Mouse (Mus musculus) CH12.LX (cell line): Measurements from ENCODE around the gene Csnk1g1.

ENCODE experiments used
- CHD2 ChIP-seq: IDR thresholded peaks from 2 replicates; pipeline ENCODE4 v1.6.1; 2011; ENCODE audit warnings: low read length, improper control_type of control experiment
- CTCF ChIP-seq, 2 experiments: IDR thresholded peaks in 1 of 2; conservative IDR thresholded peaks in 1 of 2; 2 replicates each; pipeline ENCODE4 v1.5.1; 2011 to 2012; ENCODE audit warnings: low read depth in 2 of 2, low read length in 2 of 2, improper control_type of control experiment in 1 of 2, inconsistent platforms in 1 of 2, mild to moderate bottlenecking in 1 of 2, moderate library complexity in 1 of 2
- HCFC1 ChIP-seq: IDR thresholded peaks from 2 replicates; pipeline ENCODE4 v1.6.1; 2012; ENCODE audit warnings: low read depth, mild to moderate bottlenecking, inconsistent platforms, low read length, improper control_type of control experiment
- JUND ChIP-seq: conservative IDR thresholded peaks from 2 replicates; pipeline ENCODE4 v1.6.1; 2011; ENCODE audit warnings: low read depth, low read length, improper control_type of control experiment
- SMC3 ChIP-seq: IDR thresholded peaks from 2 replicates; pipeline ENCODE4 v1.6.1; 2011; ENCODE audit warnings: low read depth, low read length, improper control_type of control experiment
- USF1 ChIP-seq: IDR thresholded peaks from 2 replicates; pipeline ENCODE4 v1.6.1; 2014; ENCODE audit warnings: low read depth, mild to moderate bottlenecking, inconsistent platforms, low read length, improper control_type of control experiment

DNA sequence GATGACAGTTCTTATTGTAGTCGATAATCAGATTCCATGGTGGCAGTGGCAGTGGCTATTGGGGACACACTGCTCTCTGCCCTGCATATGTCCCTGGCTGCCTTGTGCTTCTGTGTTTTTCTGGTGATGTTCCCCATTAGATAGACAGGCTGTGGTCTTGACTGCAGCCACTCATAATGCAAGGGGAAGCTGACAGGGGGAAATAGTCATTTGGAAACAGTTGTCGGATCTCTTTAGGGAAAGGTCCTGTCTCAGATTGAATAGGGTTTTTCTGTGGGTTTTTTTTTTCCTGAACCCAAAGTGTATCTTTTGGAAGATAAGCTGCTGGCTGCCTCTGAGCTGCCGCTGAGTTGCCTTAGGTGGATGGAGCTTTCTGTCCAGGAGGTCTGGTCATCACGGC, 173.3 kb downstream of the Csnk1g1 start:
- TF ChIP-seq CHD2, result peak; percentile 60
- no peak for TF ChIP-seq CTCF (conservative IDR thresholded peaks at IDR 0.05 in 1 of 2, IDR thresholded peaks at IDR 0.05 in 1 of 2; ENCODE audit: low read depth in 2 of 2, low read length in 2 of 2)
- TF ChIP-seq HCFC1, result no peak
- no peak for TF ChIP-seq SMC3
- TF ChIP-seq JUND, result peak; percentile 96
- no peak for TF ChIP-seq USF1
